Mouse (Mus musculus) adrenal gland, postnatal 25 days (tissue): ENCODE results near the gene Ano10. TPM values are rescaled to one million over a fixed set of nuclear protein-coding genes. Genes with fewer than 3 reads are reported as not detected.
"Not testable (repeated sequence)": the region's sequence is repeated elsewhere in the genome, so short reads cannot be mapped to it uniquely, and the experiment has no call there.

Experiments
- DNase-seq: peaks from one replicate; pipeline ENCODE4 v3.0.0; 2021; ENCODE audit warnings: mixed read lengths
- total RNA-seq: library from RNA; stranded (reverse); gene quantifications from 2 replicates; pipeline ENCODE4 v1.2.3, GENCODE M21; 2021

Ano10 gene
- total RNA-seq, 1 experiment from 2014 or later, result 86.6 TPM

DNA sequence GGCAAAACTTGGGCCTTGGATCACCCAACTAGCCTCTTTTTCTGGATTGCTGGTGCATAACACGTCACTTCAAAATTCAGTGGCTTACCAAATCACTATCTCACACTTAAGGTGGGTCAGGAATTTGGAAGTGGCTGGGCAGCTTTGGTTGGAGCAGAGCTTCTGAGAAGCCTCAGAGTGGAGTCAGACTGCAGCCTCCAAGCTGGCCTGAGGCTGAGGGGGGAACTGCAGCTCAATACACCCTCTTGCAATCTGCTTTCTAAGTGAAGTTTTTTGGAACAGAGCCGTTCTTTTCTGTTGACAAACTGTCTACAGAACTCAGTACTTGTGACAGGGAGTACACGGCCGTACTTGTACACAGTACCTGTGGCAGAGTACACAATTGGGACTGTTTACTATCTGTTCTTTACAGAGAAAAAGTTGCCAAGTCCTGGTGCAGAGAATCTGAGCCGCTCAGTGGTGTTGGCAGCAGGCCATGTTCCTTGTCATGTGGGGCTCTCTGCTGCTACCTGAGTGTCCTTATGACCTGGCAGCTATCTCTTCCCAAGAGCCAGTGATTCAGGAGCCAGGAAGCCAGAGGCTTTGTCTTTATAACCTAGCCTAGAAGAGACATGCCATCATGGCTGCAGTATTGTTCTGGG is 99.1 kb downstream of the Ano10 start:
- peak; percentile 66 for DNase-seq

DNA sequence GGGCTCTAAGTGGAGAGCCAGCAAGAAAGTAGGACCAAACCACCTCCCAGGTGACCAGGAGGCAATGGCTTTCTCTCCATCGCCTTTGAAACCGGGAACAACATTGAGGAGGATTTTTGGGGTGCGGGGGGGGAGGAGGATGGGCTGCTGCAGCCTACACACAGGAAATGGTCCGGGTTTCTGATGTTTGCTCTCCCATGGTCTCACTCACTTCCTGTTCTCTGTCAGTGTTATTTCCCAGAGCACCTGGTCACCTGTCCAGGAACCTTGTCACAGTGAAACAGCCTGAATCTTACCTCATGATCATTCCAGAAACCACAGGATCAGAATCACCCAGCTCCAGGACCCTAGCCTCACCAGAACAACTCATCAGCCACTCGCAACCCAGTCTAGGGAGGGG is 100.4 kb downstream of the Ano10 start:
- no peak for DNase-seq

DNA sequence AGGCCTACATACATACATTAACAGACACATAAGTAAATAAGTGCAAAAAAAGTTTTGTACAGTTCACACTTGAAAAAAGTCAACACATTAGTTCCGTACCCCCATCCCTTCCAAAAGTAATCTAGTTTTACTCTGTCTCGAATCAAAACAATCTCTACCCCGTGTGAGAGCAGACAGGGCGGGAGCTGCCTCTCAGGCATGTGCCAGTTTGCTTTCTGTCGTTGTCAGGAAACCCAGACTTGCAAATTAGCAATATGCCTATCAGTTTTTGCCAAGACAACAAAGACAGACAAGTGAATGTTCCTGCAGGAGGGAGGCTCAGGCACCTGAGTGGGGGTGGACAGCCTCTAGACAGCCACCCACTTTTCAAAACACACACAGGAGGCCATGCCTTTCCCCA is 100.9 kb downstream of the Ano10 start:
- no peak for DNase-seq

DNA sequence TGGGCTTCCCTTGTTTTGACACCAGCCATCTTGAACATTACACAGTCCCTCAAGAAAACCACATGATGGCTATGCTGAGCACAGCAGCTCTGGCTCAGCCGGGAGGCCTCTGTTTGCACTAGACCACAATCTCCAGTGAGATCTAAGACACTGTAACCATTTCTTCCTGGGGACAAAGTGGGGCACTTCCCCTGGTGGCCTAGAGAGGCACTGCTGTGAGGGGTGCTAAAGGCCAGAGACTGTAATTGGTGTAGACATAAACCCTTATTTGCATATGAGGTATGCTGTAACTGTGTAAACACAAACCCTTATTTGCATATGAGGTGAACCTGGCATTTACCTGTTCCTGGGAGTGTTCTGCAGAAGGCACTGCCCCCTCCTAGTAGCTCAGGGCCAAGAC is 105.5 kb downstream of the Ano10 start:
- no peak for DNase-seq

DNA sequence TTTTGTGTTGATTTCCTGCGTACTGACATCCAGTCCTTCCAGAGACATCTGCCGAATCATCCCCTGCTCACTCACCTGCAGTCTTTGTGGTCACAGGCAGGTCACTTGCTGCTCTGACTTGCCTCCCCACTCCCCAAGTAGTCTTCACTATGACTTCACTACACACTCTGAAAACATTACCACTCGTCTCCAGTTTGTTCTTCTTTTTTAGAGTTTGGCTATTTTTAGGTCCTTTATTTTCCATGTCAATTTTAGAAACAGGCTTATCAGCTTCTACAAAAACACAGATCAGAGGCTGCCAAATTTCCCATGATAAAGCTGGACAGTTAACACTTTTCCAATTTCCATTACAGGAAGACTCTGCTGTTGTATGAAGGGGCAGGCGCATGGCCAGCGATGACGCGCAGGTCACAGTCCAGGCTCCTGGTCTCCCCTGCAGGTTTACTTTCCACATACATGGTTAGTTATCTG is 106.7 kb downstream of the Ano10 start:
- DNase-seq, result no peak

GRCm38 (mm10) chr9:122186643-122187226 is 107.5 kb downstream of the Ano10 start:
- no peak for DNase-seq

- no peak for DNase-seq
Measured at GRCm38 (mm10) chr9:122185953-122186352, 108.3 kb downstream of the Ano10 start.

DNA sequence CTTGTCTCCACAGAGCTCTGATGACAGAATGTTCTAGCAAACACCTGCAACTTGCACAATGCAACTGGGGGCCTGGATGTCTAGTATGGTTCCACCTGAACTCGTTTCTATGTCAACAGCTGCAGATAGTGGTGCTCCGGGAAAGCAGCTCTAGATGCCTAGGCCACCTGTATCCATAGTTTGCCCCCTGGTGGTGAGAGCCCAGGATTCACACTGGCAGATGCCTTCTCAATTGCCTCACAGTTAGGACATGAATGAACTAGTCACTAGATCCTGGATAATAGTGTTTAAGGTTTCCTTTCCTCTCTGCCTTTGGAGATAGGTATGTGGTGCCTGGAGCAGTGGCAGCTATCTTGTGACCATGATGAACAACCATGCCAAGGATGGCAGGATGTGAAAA is 109.2 kb downstream of the Ano10 start:
- peak; percentile 83 for DNase-seq

DNA sequence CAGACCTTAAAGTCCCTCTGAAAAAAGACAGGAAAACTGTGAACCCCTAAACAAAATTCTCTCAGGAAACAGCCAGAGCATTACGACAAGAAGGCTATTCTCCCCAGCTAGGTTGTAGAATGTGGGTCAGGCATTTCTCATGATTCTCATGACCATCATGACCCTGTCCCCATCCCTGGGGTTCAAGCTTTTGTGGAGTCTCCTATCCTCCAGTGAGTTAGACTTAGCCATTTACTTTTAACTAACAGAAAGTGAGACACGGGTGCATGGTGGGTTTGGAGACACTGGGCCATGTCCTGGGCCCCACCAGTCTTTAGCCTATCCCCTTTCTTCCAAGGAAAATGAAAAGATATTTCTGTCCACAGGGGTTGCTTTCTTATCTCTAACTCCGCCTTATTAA is 109.9 kb downstream of the Ano10 start:
- no peak for DNase-seq

- no peak for DNase-seq
Measured at GRCm38 (mm10) chr9:122183074-122183473, 111.1 kb downstream of the Ano10 start.

- DNase-seq, result no peak
Measured at GRCm38 (mm10) chr9:122180105-122180504, 114.1 kb downstream of the Ano10 start.

- no peak for DNase-seq
Measured at GRCm38 (mm10) chr9:122178427-122178826, 115.8 kb downstream of the Ano10 start.

GRCm38 (mm10) chr9:122177256-122178220 is 116.7 kb downstream of the Ano10 start:
- DNase-seq, result no peak

GRCm38 (mm10) chr9:122174723-122175122 is 119.5 kb downstream of the Ano10 start:
- no peak for DNase-seq

- DNase-seq, result no peak
Measured at GRCm38 (mm10) chr9:122173405-122174233, 120.6 kb downstream of the Ano10 start.

- DNase-seq, result no peak
Measured at GRCm38 (mm10) chr9:122172612-122173186, 121.5 kb downstream of the Ano10 start.

DNA sequence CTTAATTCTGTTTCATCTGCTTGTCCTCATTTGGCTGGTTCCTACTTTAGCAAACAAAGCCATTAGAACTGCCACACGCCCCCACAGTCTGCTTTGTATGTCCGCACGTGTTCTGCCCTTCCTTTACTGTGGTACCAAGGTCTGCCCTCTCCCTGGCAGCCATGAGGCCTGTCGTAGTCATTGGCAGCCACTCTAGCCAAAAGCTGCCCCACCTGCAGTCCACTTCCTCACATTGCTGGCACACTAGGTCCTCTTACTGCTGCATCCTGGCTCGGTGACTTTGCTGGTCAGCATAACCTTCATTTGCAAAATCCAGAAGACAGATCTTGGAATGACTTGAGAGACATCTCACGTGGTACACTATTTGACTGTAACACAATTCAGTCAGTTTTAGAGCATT is 124.3 kb downstream of the Ano10 start:
- no peak for DNase-seq

DNA sequence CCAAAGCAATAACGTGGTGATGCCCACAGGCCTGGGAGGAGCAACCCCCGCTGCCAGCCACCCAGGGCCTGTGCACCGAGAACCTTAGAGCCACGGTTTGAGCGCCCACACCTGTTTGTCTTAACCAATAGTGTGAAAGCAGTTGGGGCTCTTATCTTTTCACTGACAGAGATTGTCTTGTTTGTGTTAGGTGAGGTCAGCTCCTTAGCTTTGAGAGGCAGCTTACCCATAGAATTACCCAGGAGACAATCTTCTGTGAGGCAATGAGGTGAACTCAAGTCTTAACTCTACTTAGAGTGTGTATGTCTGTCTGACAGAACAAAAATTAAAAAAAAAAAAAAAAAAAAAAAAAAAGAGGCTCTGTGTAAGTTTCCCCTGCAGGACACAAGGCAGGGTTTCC is 126.5 kb downstream of the Ano10 start:
- not testable (repeated sequence) for DNase-seq

- no peak for DNase-seq
Measured at GRCm38 (mm10) chr9:122164535-122164934, 129.7 kb downstream of the Ano10 start.

GRCm38 (mm10) chr9:122157079-122157441 is 137.2 kb downstream of the Ano10 start:
- no peak for DNase-seq

- no peak for DNase-seq
Measured at GRCm38 (mm10) chr9:122156389-122157078, 137.7 kb downstream of the Ano10 start.
